Mouse (Mus musculus) cerebellum, adult 2 months (tissue): Measurements from ENCODE around the gene Olfr1423.

ENCODE experiments used
- CTCF ChIP-seq: fragments of 200-500 bp; IDR thresholded peaks from 2 replicates; pipeline ENCODE4 v1.5.1; 2011; ENCODE audit warnings: low read depth, mild to moderate bottlenecking, control low read depth, low read length, moderate library complexity, borderline replicate concordance; ENCODE audit not compliant: insufficient read depth
- POLR2A ChIP-seq: fragments of 200-500 bp; IDR thresholded peaks from 2 replicates; pipeline ENCODE4 v1.6.1; 2011; ENCODE audit warnings: low read length, control low read depth, borderline replicate concordance; ENCODE audit not compliant: insufficient read depth

DNA sequence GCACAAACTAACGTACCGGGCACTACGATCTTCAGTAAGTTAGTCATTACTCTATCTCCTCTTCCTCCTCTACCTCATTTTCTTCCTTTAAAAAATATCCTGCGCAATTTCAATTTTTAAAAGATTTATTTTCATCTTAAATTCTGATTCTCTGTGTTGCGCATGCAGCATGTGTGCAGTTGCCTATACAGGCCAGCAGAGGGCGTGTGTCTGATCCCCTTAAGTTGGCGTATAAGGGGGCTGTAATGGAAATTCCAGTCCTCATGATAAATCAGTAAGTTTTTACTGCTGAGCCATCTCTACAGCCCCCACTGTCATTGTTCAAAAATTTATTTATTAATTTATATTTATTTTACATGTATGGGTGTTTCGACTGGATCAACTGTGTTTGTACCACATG is 25.4 kb downstream of the Olfr1423 start:
- TF ChIP-seq POLR2A (no peak), CTCF (no peak)
